Mouse (Mus musculus) neural tube, embryonic 14.5 days (tissue): ENCODE data around the gene Skp2. TPM values are rescaled to one million over a fixed set of nuclear protein-coding genes. Genes with fewer than 3 reads are reported as not detected.

ENCODE experiments used
- ATAC-seq: fragments of 200-750 bp; cut with Nextera tagmentation; 2 replicates; pipeline ENCODE4 v1.8.0; 2017; ENCODE audit warnings: low read depth, mild to moderate bottlenecking, moderate TSS enrichment, moderate library complexity
- H3K27ac ChIP-seq: fragments of 300-500 bp; sonication (generic); 2 replicates; pipeline ENCODE4 v1.5.1; 2014; ENCODE audit warnings: low read depth, mild to moderate bottlenecking, control low read depth, low read length, moderate library complexity, mixed read lengths
- H3K27me3 ChIP-seq: fragments of 300-500 bp; sonication (generic); 2 replicates; pipeline ENCODE4 v1.6.1; 2014; ENCODE audit warnings: low read length; ENCODE audit not compliant: control insufficient read depth, insufficient read depth
- H3K36me3 ChIP-seq: fragments of 300-500 bp; sonication (generic); 2 replicates; pipeline ENCODE4 v1.6.1; 2014; ENCODE audit warnings: low read length, mixed read lengths; ENCODE audit not compliant: control insufficient read depth, insufficient read depth
- H3K4me1 ChIP-seq: fragments of 300-500 bp; sonication (generic); 2 replicates; pipeline ENCODE4 v1.6.1; 2014; ENCODE audit warnings: low read length; ENCODE audit not compliant: control insufficient read depth, insufficient read depth
- H3K4me2 ChIP-seq: fragments of 300-500 bp; sonication (generic); 2 replicates; pipeline ENCODE4 v1.6.1; 2014; ENCODE audit warnings: mild to moderate bottlenecking, low read depth, low read length, control low read depth
- H3K4me3 ChIP-seq: fragments of 300-500 bp; sonication (generic); 2 replicates; pipeline ENCODE4 v1.5.1; 2014; ENCODE audit warnings: low read depth, low read length, control low read depth, mixed read lengths
- H3K9ac ChIP-seq: fragments of 300-500 bp; sonication (generic); replicated peaks from 2 replicates; pipeline ENCODE4 v1.6.1; 2014; ENCODE audit warnings: low read depth, mild to moderate bottlenecking, control low read depth, low read length, mixed read lengths
- H3K9me3 ChIP-seq: fragments of 300-500 bp; sonication (generic); 2 replicates; pipeline ENCODE4 v1.6.1; 2016; ENCODE audit warnings: low read length; ENCODE audit not compliant: control insufficient read depth
- WGBS: fragments of 180-500 bp; shearing (Covaris S2); extraction: QIAGEN DNeasy Blood & Tissue Kit; methylation state at CpG from one replicate; pipeline ENCODE4 v1.1.7; 2014; 5-methylcytosine and 5-hydroxymethylcytosine counted together
- polyA plus RNA-seq: library from polyadenylated mRNA; unstranded; fragments of >200 nt; fragmentation: Nextera tagmentation; extraction: Ambion mirVana; gene quantifications from 2 replicates; pipeline ENCODE4 v1.2.1, GENCODE M21; 2014

The Skp2 gene
- polyA plus RNA-seq, 1 experiment from 2014 or later: 14.2 TPM

DNA sequence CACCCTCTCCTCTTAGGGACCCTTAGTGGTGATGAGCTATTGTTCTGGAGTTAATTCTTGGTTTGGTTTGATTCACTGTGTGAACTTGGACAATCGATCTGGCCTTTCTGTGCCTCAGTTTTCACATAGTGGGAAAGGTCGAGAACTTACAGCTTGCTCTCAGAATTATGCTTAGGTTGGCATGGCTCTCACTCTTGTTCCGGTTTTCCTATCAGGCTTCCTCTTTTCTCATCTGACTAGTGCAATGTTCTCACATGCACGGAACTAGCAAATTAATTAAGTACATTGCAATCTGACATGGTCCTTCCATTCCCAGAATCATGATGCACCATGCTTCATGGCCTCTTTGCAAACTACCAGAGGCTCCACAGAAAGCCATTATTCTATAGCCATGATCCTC, 32.2 kb downstream of the Skp2 start:
- ATAC-seq: no peak
- Histone ChIP-seq H3K4me1 (no peaks in the 10 kb centered on the region), H3K4me2 (no peak overlapping the region), H3K27me3 (no peaks in the 10 kb centered on the region), H3K4me3 (no peak overlapping the region), H3K36me3 (peaks cover 37% of the 10 kb centered on the region), H3K27ac (no peak overlapping the region), H3K9ac (no peak overlapping the region), H3K9me3 (no peaks in the 10 kb centered on the region)
- 92% methylated on average over 4 of the region's 4 CpGs for WGBS

DNA sequence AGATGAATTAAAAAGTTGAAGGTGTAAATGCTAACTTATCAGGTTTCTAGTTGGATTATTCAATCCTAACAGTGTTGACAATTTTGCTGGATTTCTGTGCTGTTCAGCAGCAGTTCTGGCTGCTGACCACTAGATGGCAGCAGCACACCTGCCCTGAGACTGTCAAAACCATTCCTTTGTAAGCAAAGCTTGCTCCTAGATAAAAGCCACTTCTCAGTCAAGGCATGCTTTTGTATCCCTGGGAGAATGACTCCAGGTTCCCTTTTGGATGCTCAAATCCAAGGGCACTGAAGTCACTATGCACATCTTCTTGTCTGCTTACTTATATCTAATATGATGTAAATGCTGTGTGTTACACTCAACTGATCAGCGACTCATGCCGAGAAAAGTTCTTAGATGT, 35.1 kb downstream of the Skp2 start:
- H3K4me1 ChIP-seq: no peaks in the 10 kb centered on the region
- no peak overlapping the region for H3K27ac ChIP-seq
- no peak overlapping the region for H3K4me2 ChIP-seq
- H3K9me3 ChIP-seq: no peaks in the 10 kb centered on the region
- peak; percentile 73; the same call in 1 of the 2 replicates for ATAC-seq
- 96% methylated on average over 2 of the region's 2 CpGs for WGBS
- no peak overlapping the region for H3K4me3 ChIP-seq
- peaks cover 39% of the 10 kb centered on the region for H3K36me3 ChIP-seq
- no peak overlapping the region for H3K9ac ChIP-seq
- H3K27me3 ChIP-seq: no peaks in the 10 kb centered on the region

DNA sequence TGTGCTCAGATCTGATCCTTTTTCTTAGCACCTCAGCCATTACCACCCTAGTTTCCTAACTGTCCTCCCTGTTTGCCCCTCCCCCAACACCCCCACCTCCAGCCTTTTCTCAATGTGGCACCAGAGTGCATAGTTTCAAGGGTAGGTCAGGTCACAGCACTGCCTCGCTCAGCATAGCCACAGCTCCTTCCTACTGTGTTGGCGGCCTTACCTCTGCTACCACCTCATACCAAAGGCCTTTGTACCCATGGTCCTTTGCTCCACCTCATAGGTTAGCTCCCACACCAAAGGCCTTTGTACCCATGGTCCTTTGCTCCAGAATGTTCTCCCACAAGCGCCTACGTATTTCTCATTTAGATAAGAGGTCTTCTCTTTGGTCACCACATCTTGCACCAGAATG, 36.4 kb downstream of the Skp2 start:
- no peak for ATAC-seq
- WGBS: 90% methylated on average over 4 of the region's 4 CpGs
- no peaks in the 10 kb centered on the region for H3K9me3 ChIP-seq
- H3K36me3 ChIP-seq: peaks cover 37% of the 10 kb centered on the region
- H3K4me3 ChIP-seq: no peak overlapping the region
- no peak overlapping the region for H3K9ac ChIP-seq
- no peak overlapping the region for H3K4me2 ChIP-seq
- H3K27me3 ChIP-seq: no peaks in the 10 kb centered on the region
- H3K4me1 ChIP-seq: no peaks in the 10 kb centered on the region
- H3K27ac ChIP-seq: no peak overlapping the region

DNA sequence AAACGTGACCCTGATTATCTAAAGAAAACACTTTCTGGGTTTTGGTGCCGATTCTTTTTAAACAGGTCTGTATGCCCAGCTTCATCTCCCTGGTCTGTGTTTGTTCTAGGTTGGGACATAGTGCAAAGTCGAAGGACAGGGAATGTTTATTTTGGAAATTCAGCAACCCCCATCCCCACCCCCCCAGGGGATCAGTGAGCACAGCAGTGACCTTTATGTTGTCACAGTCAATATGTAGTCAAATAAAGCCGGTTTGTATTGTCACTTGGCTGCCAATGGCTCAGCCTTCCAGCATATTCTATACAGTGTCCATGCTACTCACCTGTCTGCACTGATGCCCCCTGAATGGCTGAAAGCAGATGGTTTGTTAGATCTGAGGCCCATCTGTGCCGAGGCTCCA, 40.6 kb downstream of the Skp2 start:
- no peak overlapping the region for H3K27ac ChIP-seq
- ATAC-seq: no peak
- no peaks in the 10 kb centered on the region for H3K4me1 ChIP-seq
- no peak overlapping the region for H3K4me2 ChIP-seq
- H3K27me3 ChIP-seq: no peaks in the 10 kb centered on the region
- no peaks in the 10 kb centered on the region for H3K9me3 ChIP-seq
- WGBS: 79% methylated on average over 5 of the region's 5 CpGs
- H3K9ac ChIP-seq: no peak overlapping the region
- peaks cover 38% of the 10 kb centered on the region for H3K36me3 ChIP-seq
- H3K4me3 ChIP-seq: no peak overlapping the region

DNA sequence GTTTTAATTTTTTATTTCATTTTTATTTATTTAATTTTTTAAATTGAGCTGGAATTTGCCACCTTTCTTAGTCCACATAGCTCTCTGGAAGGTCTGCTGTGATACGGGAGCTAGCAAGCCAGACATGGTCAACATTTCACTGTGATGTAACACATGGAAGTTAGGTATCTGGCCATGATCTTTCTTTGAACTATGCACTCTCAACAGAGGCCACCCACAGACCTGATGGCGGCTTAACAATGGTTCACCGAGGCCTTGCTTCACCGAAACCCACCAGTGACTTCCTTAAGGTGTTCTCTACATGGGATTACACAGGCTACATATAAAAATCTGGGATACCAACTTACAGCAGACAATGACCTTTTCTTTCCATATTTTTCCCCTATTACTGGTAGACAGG, 41.1 kb downstream of the Skp2 start:
- 88% methylated on average over 4 of the region's 4 CpGs for WGBS
- Histone ChIP-seq H3K27ac (no peak overlapping the region), H3K36me3 (peaks cover 35% of the 10 kb centered on the region), H3K27me3 (no peaks in the 10 kb centered on the region), H3K9me3 (no peaks in the 10 kb centered on the region), H3K4me2 (no peak overlapping the region), H3K4me1 (no peaks in the 10 kb centered on the region), H3K4me3 (no peak overlapping the region), H3K9ac (no peak overlapping the region)
- 0 out of 2 replicates have a peak, but pooled peaks have one; percentile 14 for ATAC-seq

DNA sequence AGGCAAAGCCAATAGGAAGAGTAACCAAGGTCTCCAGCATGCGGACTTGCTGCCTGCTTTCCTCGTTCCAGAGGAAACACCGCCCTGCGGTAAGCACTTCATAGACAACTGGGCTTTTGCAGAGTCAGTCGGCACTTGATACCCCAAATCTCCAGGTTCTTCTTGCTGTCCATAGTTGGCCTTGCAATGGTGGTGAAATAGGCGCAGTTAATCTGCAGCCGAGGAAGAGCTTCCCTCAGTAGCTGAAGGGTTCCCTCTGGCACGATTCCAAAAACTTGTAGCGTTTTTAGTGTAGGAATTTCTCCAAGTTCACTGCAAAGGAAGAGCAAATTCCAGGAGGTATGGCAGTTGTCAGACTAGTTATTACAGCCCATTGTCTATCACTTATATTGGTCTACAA, 41.7 kb downstream of the Skp2 start:
- Histone ChIP-seq H3K9ac (no peak overlapping the region), H3K27ac (no peak overlapping the region), H3K4me1 (no peaks in the 10 kb centered on the region), H3K9me3 (no peaks in the 10 kb centered on the region), H3K27me3 (no peaks in the 10 kb centered on the region), H3K4me3 (no peak overlapping the region), H3K36me3 (peaks cover 30% of the 10 kb centered on the region), H3K4me2 (no peak overlapping the region)
- 83% methylated on average over 9 of the region's 9 CpGs for WGBS
- ATAC-seq: no peak; the same call in 1 of the 2 replicates

DNA sequence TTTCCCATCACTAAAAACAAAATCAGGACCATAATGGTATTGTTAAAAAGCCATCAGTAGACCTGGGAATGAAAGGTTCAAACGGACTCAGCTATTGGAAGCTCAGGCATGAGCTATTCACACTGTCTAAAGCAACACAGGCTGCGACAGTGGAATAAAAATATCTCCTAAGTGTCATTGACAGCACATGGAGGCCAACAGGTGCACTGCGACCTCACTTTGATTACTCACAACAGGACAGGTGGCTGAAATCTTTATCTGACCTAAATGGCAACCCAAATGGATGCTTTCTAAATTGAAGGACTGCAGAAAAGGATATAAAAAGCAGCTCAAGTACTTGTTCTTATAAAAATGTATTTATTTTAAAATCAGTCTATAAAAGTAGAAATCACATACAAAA, 43.6 kb downstream of the Skp2 start:
- Histone ChIP-seq H3K4me2 (no peak overlapping the region), H3K9ac (no peak overlapping the region), H3K27ac (no peak overlapping the region), H3K36me3 (peaks cover 21% of the 10 kb centered on the region), H3K4me3 (no peak overlapping the region), H3K4me1 (no peaks in the 10 kb centered on the region), H3K27me3 (no peaks in the 10 kb centered on the region), H3K9me3 (no peaks in the 10 kb centered on the region)
- no peak for ATAC-seq
- WGBS: 84% methylated on average over 3 of the region's 3 CpGs

DNA sequence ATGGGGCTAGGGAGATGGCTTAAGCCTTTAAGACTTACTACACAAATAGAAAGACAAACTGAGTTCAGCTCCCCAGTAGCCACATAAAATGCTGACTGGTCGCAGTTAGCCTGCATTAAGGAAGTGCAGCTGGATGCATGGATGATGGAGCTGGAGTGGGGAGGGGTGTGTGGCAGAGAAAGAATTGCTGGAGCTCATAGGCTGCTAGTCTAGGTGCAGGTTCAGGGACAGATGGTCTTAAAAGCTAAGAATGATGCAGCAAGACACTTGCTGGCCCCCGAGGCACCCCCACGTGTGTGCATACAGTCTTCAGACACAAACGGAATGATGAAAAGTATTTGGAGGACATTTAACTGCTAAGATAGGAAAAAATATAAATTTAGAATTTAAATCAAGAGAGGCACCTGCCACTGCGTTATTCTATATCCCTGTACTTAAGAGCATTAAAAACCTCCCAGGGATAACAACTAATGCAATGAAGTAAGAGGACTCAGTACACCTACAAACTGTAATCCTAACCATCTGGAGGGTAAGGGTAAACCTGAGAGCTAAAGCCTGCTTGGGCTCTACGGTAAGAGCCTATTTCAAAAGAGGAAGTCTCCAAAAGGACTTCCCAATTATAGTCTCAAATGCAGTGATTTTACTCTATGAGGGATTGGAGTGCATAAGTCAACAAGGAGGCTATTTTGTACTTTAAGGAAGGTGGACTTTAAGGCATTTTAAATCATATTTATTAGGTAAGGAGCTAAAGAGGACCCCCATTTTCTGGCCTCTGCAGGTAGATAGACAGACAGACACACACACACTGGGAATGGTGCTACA, 44.5 kb downstream of the Skp2 start:
- Histone ChIP-seq H3K4me3 (no peak overlapping the region), H3K9me3 (no peaks in the 10 kb centered on the region), H3K9ac (no peak overlapping the region), H3K27me3 (no peaks in the 10 kb centered on the region), H3K36me3 (peaks cover 22% of the 10 kb centered on the region), H3K4me1 (no peaks in the 10 kb centered on the region), H3K27ac (no peak overlapping the region), H3K4me2 (no peak overlapping the region)
- WGBS: 82% methylated on average over 6 of the region's 6 CpGs
- no peak; the same call in 1 of the 2 replicates for ATAC-seq

DNA sequence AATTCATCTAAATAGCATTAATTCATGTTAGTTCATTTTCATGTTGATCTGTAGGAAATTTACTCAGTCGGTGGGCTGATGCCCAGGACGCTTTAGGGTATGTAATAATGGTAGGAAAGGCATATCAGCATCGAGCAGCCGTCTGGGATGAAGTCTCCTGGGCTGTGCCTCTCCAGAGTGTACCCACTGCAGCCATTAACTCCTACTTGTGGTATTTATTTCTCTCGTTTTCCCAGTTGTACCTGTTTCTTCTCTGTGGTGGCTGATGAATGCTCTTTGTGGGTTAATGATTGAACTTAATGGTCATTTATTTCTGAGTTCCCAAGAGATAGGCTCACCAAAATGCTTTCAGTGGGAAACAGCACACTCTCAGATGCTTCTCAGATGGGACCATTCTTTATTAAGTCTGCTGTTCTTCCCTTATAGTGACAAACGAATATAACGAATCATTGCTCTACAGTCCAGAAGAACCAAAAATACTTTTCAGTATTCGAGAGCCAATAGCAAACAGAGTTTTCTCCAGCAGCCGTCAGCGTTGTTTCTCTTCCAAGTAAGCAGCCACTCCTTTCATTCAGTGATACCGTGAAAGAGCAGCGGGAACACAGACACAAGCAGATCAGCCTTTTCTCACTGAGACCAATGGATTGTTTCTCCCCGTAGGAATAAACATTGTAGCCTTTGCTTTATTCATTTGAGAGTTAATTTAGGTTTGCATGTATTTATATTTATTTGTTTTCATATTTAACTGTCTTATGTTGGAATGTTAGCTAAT, 48.7 kb downstream of the Skp2 start:
- Histone ChIP-seq H3K27me3 (no peaks in the 10 kb centered on the region), H3K9ac (no peak overlapping the region), H3K4me2 (no peak overlapping the region), H3K27ac (no peak overlapping the region), H3K36me3 (peaks cover 10% of the 10 kb centered on the region), H3K4me3 (no peak overlapping the region), H3K9me3 (no peaks in the 10 kb centered on the region), H3K4me1 (no peaks in the 10 kb centered on the region)
- WGBS: 76% methylated on average over 13 of the region's 13 CpGs
- no peak for ATAC-seq
